Mouse (Mus musculus) T-helper 1 cell (primary cell): Measurements from ENCODE around the gene Hnrnpdl.

ENCODE experiments used
- in situ Hi-C: fragments of 300-600 bp; cut with MboI, MseI; formaldehyde crosslinking; loops from one replicate; pipeline ENCODE4 v1.15.1; 2025; ENCODE audit warnings: high pct_unique_total_duplicates

Gene Hnrnpdl

DNA sequence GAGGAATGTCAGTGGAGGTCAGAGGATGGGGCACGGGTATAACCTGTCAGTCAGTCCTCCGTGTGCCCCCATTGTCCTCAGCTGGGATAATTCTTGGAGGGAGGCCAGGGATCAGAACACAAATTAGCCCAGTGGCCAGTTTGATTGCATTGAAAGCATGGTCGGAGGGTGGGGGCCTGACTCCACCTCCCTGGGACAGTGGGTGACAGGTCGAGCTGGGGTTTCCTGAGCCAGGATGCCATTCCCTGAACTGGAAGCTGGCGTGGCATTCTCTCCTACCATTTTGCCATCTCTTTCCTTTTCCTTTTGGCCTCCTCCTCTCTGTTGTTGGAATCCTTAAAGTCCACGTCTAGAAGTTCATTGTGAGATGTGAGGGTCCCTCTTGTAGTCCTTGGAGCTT, 33.6 kb downstream of the Hnrnpdl start:
- in situ Hi-C loops = no loop called here

DNA sequence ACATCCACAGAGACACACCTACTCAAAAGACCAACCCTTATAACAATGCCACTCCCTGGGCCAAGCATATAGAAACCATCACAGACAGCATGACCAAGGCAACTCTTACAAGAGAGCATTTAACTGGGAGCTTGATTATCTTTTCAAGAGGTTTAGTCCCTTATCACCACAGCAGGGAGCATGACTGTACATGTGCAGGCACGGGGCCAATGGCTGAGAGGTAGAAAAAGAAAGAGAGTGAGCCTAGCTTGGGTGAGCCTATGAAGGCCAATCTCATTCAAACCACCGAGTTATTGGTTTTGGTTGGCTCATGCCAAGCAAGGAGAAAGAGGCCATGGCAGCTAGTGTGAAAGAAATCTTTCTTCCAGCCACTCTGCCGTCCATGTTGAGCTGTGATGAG, 34.0 kb downstream of the Hnrnpdl start:
- in situ Hi-C loops = no loop called here

DNA sequence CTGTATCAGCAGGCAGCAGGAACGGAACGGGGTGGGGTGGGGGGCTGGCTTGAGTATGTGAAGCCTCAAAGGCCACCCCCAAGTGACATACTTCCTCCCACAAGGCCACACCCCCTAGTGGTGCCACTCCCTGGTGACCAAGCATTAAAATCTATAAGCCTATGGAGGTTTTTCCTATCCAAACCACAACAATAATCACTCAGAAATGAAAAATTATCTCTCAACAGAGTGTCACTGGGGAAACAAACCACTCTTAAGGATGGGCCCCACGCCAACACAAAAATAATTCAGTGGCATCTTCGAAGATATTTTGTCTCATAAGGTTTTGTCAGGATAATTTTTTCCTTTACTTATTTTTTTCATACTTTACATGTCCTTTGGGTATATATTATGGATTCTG, 35.6 kb downstream of the Hnrnpdl start:
- in situ Hi-C loops = no loop called here

DNA sequence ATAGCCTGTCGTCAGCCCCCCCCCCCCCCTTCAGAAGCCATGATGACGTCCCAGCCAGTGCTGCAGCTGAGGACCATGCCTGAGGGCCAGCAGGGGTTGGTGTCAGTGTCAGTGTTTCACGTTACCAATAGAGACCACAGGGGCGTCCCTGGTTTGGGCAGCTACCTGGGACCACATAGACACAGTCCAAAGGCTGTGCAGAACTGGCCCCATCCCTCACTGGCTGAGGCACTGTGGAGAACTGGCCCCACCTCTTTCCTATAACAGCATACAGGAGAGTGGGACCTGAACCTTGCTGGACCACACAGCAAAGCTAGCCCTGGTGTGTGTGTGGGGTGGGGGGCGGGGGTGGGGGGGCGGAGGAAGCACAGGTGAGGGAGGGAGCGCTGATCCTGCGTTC, 39.0 kb downstream of the Hnrnpdl start:
- in situ Hi-C loops = no loop called here

DNA sequence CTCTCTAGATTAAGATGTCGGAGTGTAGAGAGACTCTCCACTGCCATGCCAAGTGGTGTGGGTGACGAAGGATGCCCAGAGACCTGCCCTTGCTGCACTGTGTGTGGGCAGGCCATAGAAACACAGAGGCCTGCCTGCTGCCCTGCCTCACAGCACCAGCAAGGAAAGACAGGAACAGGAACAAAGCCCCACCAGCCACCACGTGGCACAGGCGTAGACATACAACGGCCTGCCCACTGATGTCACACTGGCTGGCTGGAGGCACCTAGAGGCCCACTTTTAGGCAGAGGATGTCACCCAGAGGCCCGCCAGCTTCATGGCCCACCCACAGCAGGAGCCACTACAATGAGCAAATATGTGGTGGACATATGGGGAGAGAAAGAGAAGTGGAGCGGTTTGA, 39.4 kb downstream of the Hnrnpdl start:
- in situ Hi-C loops = no loop called here

DNA sequence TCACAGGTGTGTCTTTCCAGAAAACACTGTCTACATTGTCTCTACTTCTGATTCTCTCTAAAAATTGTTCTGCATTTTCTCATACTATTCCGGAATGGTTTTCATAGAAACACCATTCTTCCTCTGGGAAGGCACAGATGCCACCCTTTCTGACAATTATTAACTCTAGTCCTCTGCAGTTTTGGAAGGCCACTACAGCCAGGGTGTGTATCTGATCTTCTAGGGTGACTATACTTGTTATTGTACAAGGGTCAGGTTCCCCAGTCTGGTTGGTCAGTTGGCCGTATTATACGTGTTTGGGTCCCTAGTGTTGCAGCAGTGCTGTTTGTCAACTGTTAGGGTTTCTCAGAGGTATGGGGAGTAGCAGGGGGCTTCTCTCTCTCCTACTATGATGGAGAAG, 44.8 kb downstream of the Hnrnpdl start:
- in situ Hi-C loops = no loop called here

DNA sequence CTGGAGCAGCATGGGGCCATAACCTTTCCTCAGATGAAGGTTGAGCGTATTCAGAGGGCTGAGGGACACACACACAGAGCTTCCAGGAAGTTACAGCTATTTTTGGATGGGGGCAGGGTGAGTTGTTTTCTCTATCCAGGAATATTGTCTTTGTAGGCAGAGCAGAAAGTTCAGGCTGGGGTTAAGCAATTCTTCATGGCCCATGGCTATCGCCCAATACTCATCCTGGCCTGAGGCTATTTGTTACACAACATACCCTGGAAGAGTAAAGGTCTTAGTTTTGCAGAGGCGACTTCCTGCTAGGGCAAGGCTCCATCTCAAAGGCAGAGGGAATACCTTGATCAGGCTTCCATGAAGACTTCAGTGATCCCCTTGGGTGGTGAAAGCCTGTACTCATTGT, 45.3 kb downstream of the Hnrnpdl start:
- in situ Hi-C loops = no loop called here
